Comparison of ENCODE assay signal across 29 mouse cellular contexts in genomic region chr7:71302714-71303113, GRCm38 (mm10). TPM values are rescaled to one million over a fixed set of nuclear protein-coding genes. Genes with fewer than 3 reads are reported as not detected.
"Had no signal": no experiment of that assay in that cellular context is flagged by ENCODE, and none has a peak within 500 bp of the region (broad histone marks: within the 10 kb centered on the region; RNA-seq: fewer than 3 reads in every experiment).

No protein-coding gene starts in this region.

- H3K9ac ChIP-seq: limb, embryonic 13.5 days; liver, embryonic 12.5 days; liver, embryonic 15.5 days; lung, embryonic 15.5 days; midbrain, embryonic 12.5 days; midbrain, embryonic 15.5 days; neural tube, embryonic 13.5 days had no signal

- H3K27ac ChIP-seq: layer of hippocampus, adult 2 months; limb, embryonic 10.5 days; limb, embryonic 13.5 days; liver, embryonic 12.5 days; liver, embryonic 15.5 days; lung, embryonic 15.5 days; midbrain, embryonic 12.5 days; midbrain, embryonic 15.5 days; neural tube, embryonic 13.5 days; stomach, postnatal 0 days had no signal

- H3K9me3 ChIP-seq: limb, embryonic 10.5 days; limb, embryonic 13.5 days; liver, embryonic 12.5 days; liver, embryonic 15.5 days; lung, embryonic 15.5 days; midbrain, embryonic 12.5 days; midbrain, embryonic 15.5 days; neural tube, embryonic 13.5 days had no signal

- ATAC-seq: intestine, postnatal 0 days; liver, embryonic 12.5 days; midbrain, embryonic 15.5 days had no signal

- DNase-seq: kidney, adult 9 months; kidney, postnatal 36 days; layer of hippocampus, adult 9-11 months; liver; lung, adult 18-20 months; lung, postnatal 10 days; lung, postnatal 36 days; thymus, postnatal 36 days had no signal

- H3K4me2 ChIP-seq: limb, embryonic 13.5 days; liver, embryonic 12.5 days; liver, embryonic 15.5 days; lung, embryonic 15.5 days; midbrain, embryonic 12.5 days; midbrain, embryonic 15.5 days; neural tube, embryonic 13.5 days had no signal

- H3K4me3 ChIP-seq: layer of hippocampus, adult 2 months; limb, embryonic 10.5 days; limb, embryonic 13.5 days; liver, embryonic 12.5 days; liver, embryonic 15.5 days; lung, embryonic 15.5 days; midbrain, embryonic 12.5 days; midbrain, embryonic 15.5 days; neural tube, embryonic 13.5 days had no signal

- H3K4me1 ChIP-seq: limb, embryonic 13.5 days; liver, embryonic 12.5 days; liver, embryonic 15.5 days; midbrain, embryonic 12.5 days had no signal

- H3K27me3 ChIP-seq: limb, embryonic 13.5 days; liver, embryonic 12.5 days; liver, embryonic 15.5 days; lung, embryonic 15.5 days; midbrain, embryonic 12.5 days; midbrain, embryonic 15.5 days; neural tube, embryonic 13.5 days had no signal

- H3K36me3 ChIP-seq: limb, embryonic 10.5 days; limb, embryonic 13.5 days; liver, embryonic 12.5 days; liver, embryonic 15.5 days; lung, embryonic 15.5 days; midbrain, embryonic 12.5 days; midbrain, embryonic 15.5 days; neural tube, embryonic 13.5 days had no signal

RNA-seq across cellular contexts. Expression of gene Gm10295, which starts 48.6 kb away (rescaled TPM):
- total RNA-seq: layer of hippocampus, adult 2 months; layer of hippocampus, postnatal 25 days; left cerebral cortex, adult 18-20 months; left cerebral cortex, postnatal 25 days; neutrophil, adult 5-6 weeks had no signal
- polyA plus RNA-seq: intestine, embryonic 14.5 days; intestine, postnatal 0 days; limb, embryonic 10.5 days; limb, embryonic 13.5 days; liver, embryonic 12.5 days; liver, embryonic 15.5 days; lung, embryonic 15.5 days; midbrain, embryonic 12.5 days; midbrain, embryonic 15.5 days; neural tube, embryonic 13.5 days; small intestine, adult 2 months; spleen, adult 2 months; stomach, embryonic 14.5 days; stomach, postnatal 0 days; thymus, postnatal 0 days; urinary bladder, adult 2 months had no signal
